Mouse (Mus musculus): Measurements from ENCODE around the gene Retnlg. TPM values are rescaled to one million over a fixed set of nuclear protein-coding genes. Genes with fewer than 3 reads are reported as not detected.
"Not testable (repeated sequence)": the region's sequence is repeated elsewhere in the genome, so short reads cannot be mapped to it uniquely, and the experiment has no call there.

Retnlg gene
- not detected in 2 replicates for polyA plus RNA-seq (2014; fragmentation: Nextera tagmentation; extraction: Ambion mirVana)

GRCm38 (mm10) chr16:48872321-48872720, at the start of gene Retnlg:
Gene Retnlg, plus strand, starts transcription at chr16:48872621.
- Histone ChIP-seq H3K4me3 (ENCODE audit: low read depth, low read length) (no peak within 1 kb of the TSS), H3K9me3 (ENCODE audit: control insufficient read depth, low read length) (no peaks in the 10 kb centered on the region), H3K9ac (ENCODE audit: low read depth, low read length) (no peak within 1 kb of the TSS), H3K27ac (ENCODE audit: low read depth, low read length) (no peak within 1 kb of the TSS), H3K4me1 (replicated peaks; ENCODE audit: control insufficient read depth, insufficient read depth, low read length) (no peaks in the 10 kb centered on the region), H3K27me3 (ENCODE audit: control insufficient read depth, insufficient read depth, low read length) (no peaks in the 10 kb centered on the region), H3K36me3 (ENCODE audit: control insufficient read depth, insufficient read depth, low read length) (no peaks in the 10 kb centered on the region), H3K4me2 (replicated peaks; ENCODE audit: low read depth, low read length) (no peak within 1 kb of the TSS)
- WGBS = 82% methylated on average over 4 of the region's 4 CpGs
- DNase-seq (ENCODE audit: low spot score) = no peak
- no peak for ATAC-seq (ENCODE audit: low FRiP score)

GRCm38 (mm10) chr16:48826474-48826873, 45.9 kb upstream of the Retnlg start:
- 91% methylated on average over 3 of the region's 3 CpGs for WGBS
- H3K36me3 ChIP-seq (ENCODE audit: control insufficient read depth, insufficient read depth, low read length) = no peaks in the 10 kb centered on the region
- no peak for ATAC-seq (ENCODE audit: low FRiP score)
- H3K4me3 ChIP-seq (ENCODE audit: low read depth, low read length) = no peak overlapping the region
- no peaks in the 10 kb centered on the region for H3K27me3 ChIP-seq (ENCODE audit: control insufficient read depth, insufficient read depth, low read length)
- no peak overlapping the region for H3K27ac ChIP-seq (ENCODE audit: low read depth, low read length)
- no peaks in the 10 kb centered on the region for H3K4me1 ChIP-seq (replicated peaks; ENCODE audit: control insufficient read depth, insufficient read depth, low read length)
- no peak overlapping the region for H3K9ac ChIP-seq (ENCODE audit: low read depth, low read length)
- H3K4me2 ChIP-seq (replicated peaks; ENCODE audit: low read depth, low read length) = no peak overlapping the region
- DNase-seq (ENCODE audit: low spot score) = no peak
- H3K9me3 ChIP-seq (ENCODE audit: control insufficient read depth, low read length) = no peaks in the 10 kb centered on the region

GRCm38 (mm10) chr16:48827625-48828024, 44.8 kb upstream of the Retnlg start:
- no peak for DNase-seq (ENCODE audit: low spot score)
- Histone ChIP-seq H3K9me3 (ENCODE audit: control insufficient read depth, low read length) (no peaks in the 10 kb centered on the region), H3K27ac (ENCODE audit: low read depth, low read length) (no peak overlapping the region), H3K4me3 (ENCODE audit: low read depth, low read length) (no peak overlapping the region), H3K4me1 (replicated peaks; ENCODE audit: control insufficient read depth, insufficient read depth, low read length) (no peaks in the 10 kb centered on the region), H3K4me2 (replicated peaks; ENCODE audit: low read depth, low read length) (no peak overlapping the region), H3K36me3 (ENCODE audit: control insufficient read depth, insufficient read depth, low read length) (no peaks in the 10 kb centered on the region), H3K27me3 (ENCODE audit: control insufficient read depth, insufficient read depth, low read length) (no peaks in the 10 kb centered on the region), H3K9ac (ENCODE audit: low read depth, low read length) (no peak overlapping the region)
- no peak for ATAC-seq (ENCODE audit: low FRiP score)
- 61% methylated on average over 1 of the region's 1 CpGs for WGBS

GRCm38 (mm10) chr16:48829060-48829459, 43.4 kb upstream of the Retnlg start:
- Histone ChIP-seq H3K4me3 (ENCODE audit: low read depth, low read length) (no peak overlapping the region), H3K27ac (ENCODE audit: low read depth, low read length) (no peak overlapping the region), H3K4me2 (replicated peaks; ENCODE audit: low read depth, low read length) (no peak overlapping the region), H3K4me1 (replicated peaks; ENCODE audit: control insufficient read depth, insufficient read depth, low read length) (no peaks in the 10 kb centered on the region), H3K9me3 (ENCODE audit: control insufficient read depth, low read length) (no peaks in the 10 kb centered on the region), H3K9ac (ENCODE audit: low read depth, low read length) (no peak overlapping the region), H3K27me3 (ENCODE audit: control insufficient read depth, insufficient read depth, low read length) (no peaks in the 10 kb centered on the region), H3K36me3 (ENCODE audit: control insufficient read depth, insufficient read depth, low read length) (no peaks in the 10 kb centered on the region)
- DNase-seq (ENCODE audit: low spot score) (no peak), ATAC-seq (ENCODE audit: low FRiP score) (no peak)
- WGBS = 92% methylated on average over 4 of the region's 4 CpGs

GRCm38 (mm10) chr16:48832055-48832454, 40.4 kb upstream of the Retnlg start:
- no peak overlapping the region for H3K4me2 ChIP-seq (replicated peaks; ENCODE audit: low read depth, low read length)
- DNase-seq (ENCODE audit: low spot score) = no peak
- H3K9me3 ChIP-seq (ENCODE audit: control insufficient read depth, low read length) = no peaks in the 10 kb centered on the region
- no peaks in the 10 kb centered on the region for H3K27me3 ChIP-seq (ENCODE audit: control insufficient read depth, insufficient read depth, low read length)
- no peaks in the 10 kb centered on the region for H3K4me1 ChIP-seq (replicated peaks; ENCODE audit: control insufficient read depth, insufficient read depth, low read length)
- no peak overlapping the region for H3K9ac ChIP-seq (ENCODE audit: low read depth, low read length)
- no peak for ATAC-seq (ENCODE audit: low FRiP score)
- H3K36me3 ChIP-seq (ENCODE audit: control insufficient read depth, insufficient read depth, low read length) = no peaks in the 10 kb centered on the region
- no peak overlapping the region for H3K4me3 ChIP-seq (ENCODE audit: low read depth, low read length)
- H3K27ac ChIP-seq (ENCODE audit: low read depth, low read length) = no peak overlapping the region
- 87% methylated on average over 7 of the region's 8 CpGs for WGBS

- H3K4me1 ChIP-seq (replicated peaks; ENCODE audit: control insufficient read depth, insufficient read depth, low read length); DNase-seq (ENCODE audit: low spot score); H3K4me3 ChIP-seq (ENCODE audit: low read depth, low read length); H3K36me3 ChIP-seq (ENCODE audit: control insufficient read depth, insufficient read depth, low read length); H3K9me3 ChIP-seq (ENCODE audit: control insufficient read depth, low read length); H3K4me2 ChIP-seq (replicated peaks; ENCODE audit: low read depth, low read length); ATAC-seq (ENCODE audit: low FRiP score); H3K9ac ChIP-seq (ENCODE audit: low read depth, low read length); H3K27me3 ChIP-seq (ENCODE audit: control insufficient read depth, insufficient read depth, low read length); H3K27ac ChIP-seq (ENCODE audit: low read depth, low read length): not testable (repeated sequence)
- WGBS = 78% methylated on average over 1 of the region's 1 CpGs
Observed at GRCm38 (mm10) chr16:48833626-48834025, 38.8 kb upstream of the Retnlg start.

- DNase-seq (ENCODE audit: low spot score) (no peak), ATAC-seq (ENCODE audit: low FRiP score) (no peak)
- H3K4me2 ChIP-seq (replicated peaks; ENCODE audit: low read depth, low read length) = no peak within 1 kb of the TSS
- 89% methylated on average over 3 of the region's 3 CpGs for WGBS
- no peaks in the 10 kb centered on the region for H3K36me3 ChIP-seq (ENCODE audit: control insufficient read depth, insufficient read depth, low read length)
- H3K4me1 ChIP-seq (replicated peaks; ENCODE audit: control insufficient read depth, insufficient read depth, low read length) = no peaks in the 10 kb centered on the region
- H3K9ac ChIP-seq (ENCODE audit: low read depth, low read length) = no peak within 1 kb of the TSS
- H3K27ac ChIP-seq (ENCODE audit: low read depth, low read length) = no peak within 1 kb of the TSS
- H3K27me3 ChIP-seq (ENCODE audit: control insufficient read depth, insufficient read depth, low read length) = no peaks in the 10 kb centered on the region
- no peaks in the 10 kb centered on the region for H3K9me3 ChIP-seq (ENCODE audit: control insufficient read depth, low read length)
- no peak within 1 kb of the TSS for H3K4me3 ChIP-seq (ENCODE audit: low read depth, low read length)
Observed at GRCm38 (mm10) chr16:48842266-48842665, 30.2 kb upstream of the Retnlg start, which contains the start of gene Retnla. Gene Retnla, plus strand, starts transcription at chr16:48842551.

GRCm38 (mm10) chr16:48843671-48844386, 28.6 kb upstream of the Retnlg start:
- DNase-seq (ENCODE audit: low spot score) = no peak
- Histone ChIP-seq H3K4me2 (replicated peaks; ENCODE audit: low read depth, low read length) (no peak overlapping the region), H3K27ac (ENCODE audit: low read depth, low read length) (no peak overlapping the region), H3K9ac (ENCODE audit: low read depth, low read length) (no peak overlapping the region), H3K4me1 (replicated peaks; ENCODE audit: control insufficient read depth, insufficient read depth, low read length) (no peaks in the 10 kb centered on the region), H3K4me3 (ENCODE audit: low read depth, low read length) (no peak overlapping the region), H3K36me3 (ENCODE audit: control insufficient read depth, insufficient read depth, low read length) (no peaks in the 10 kb centered on the region), H3K9me3 (ENCODE audit: control insufficient read depth, low read length) (no peaks in the 10 kb centered on the region), H3K27me3 (ENCODE audit: control insufficient read depth, insufficient read depth, low read length) (no peaks in the 10 kb centered on the region)
- 86% methylated on average over 4 of the region's 4 CpGs for WGBS
- no peak for ATAC-seq (ENCODE audit: low FRiP score)

GRCm38 (mm10) chr16:48865004-48865403, 7.4 kb upstream of the Retnlg start:
- not testable (repeated sequence) for H3K27ac ChIP-seq (ENCODE audit: low read depth, low read length); H3K4me1 ChIP-seq (replicated peaks; ENCODE audit: control insufficient read depth, insufficient read depth, low read length); H3K27me3 ChIP-seq (ENCODE audit: control insufficient read depth, insufficient read depth, low read length); H3K4me3 ChIP-seq (ENCODE audit: low read depth, low read length); DNase-seq (ENCODE audit: low spot score); H3K36me3 ChIP-seq (ENCODE audit: control insufficient read depth, insufficient read depth, low read length); H3K9me3 ChIP-seq (ENCODE audit: control insufficient read depth, low read length); H3K9ac ChIP-seq (ENCODE audit: low read depth, low read length); H3K4me2 ChIP-seq (replicated peaks; ENCODE audit: low read depth, low read length); ATAC-seq (ENCODE audit: low FRiP score)
- 86% methylated on average over 1 of the region's 1 CpGs for WGBS
